Mouse (Mus musculus) limb, embryonic 14.5 days (tissue): Measurements from ENCODE around the gene Phactr2. TPM values are rescaled to one million over a fixed set of nuclear protein-coding genes. Genes with fewer than 3 reads are reported as not detected.

Experiments used
- ATAC-seq: fragments of 200-750 bp; cut with Nextera tagmentation; 2 replicates; pipeline ENCODE4 v1.8.0; 2017; ENCODE audit warnings: low read depth, moderate number of reproducible peaks, moderate TSS enrichment; ENCODE audit not compliant: low FRiP score
- DNase-seq: peaks from one replicate; pipeline ENCODE4 v3.0.0-alpha.2; 2015; ENCODE audit warnings: low spot score
- H3K27ac ChIP-seq: fragments of 300-500 bp; sonication (generic); replicated peaks from 2 replicates; pipeline ENCODE4 v1.5.1; 2014; ENCODE audit warnings: low read depth, mild to moderate bottlenecking, low read length, moderate library complexity, mixed read lengths
- H3K27me3 ChIP-seq: fragments of 300-500 bp; sonication (generic); 2 replicates; pipeline ENCODE4 v1.6.1; 2014; ENCODE audit warnings: low read length, mixed read lengths; ENCODE audit not compliant: control insufficient read depth, insufficient read depth
- H3K36me3 ChIP-seq: fragments of 300-500 bp; sonication (generic); 2 replicates; pipeline ENCODE4 v1.6.1; 2014; ENCODE audit warnings: mild to moderate bottlenecking, low read length, moderate library complexity, mixed read lengths; ENCODE audit not compliant: control insufficient read depth, insufficient read depth
- H3K4me1 ChIP-seq: fragments of 300-500 bp; sonication (generic); 2 replicates; pipeline ENCODE4 v1.6.1; 2014; ENCODE audit warnings: antibody characterized with exemption, low read length, mixed read lengths; ENCODE audit not compliant: control insufficient read depth, insufficient read depth
- H3K4me2 ChIP-seq: fragments of 300-500 bp; sonication (generic); replicated peaks from 2 replicates; pipeline ENCODE4 v1.6.1; 2014; ENCODE audit warnings: low read depth, mild to moderate bottlenecking, low read length, moderate library complexity; ENCODE audit not compliant: severe bottlenecking
- H3K4me3 ChIP-seq: fragments of 300-500 bp; sonication (generic); replicated peaks from 2 replicates; pipeline ENCODE4 v1.5.1; 2014; ENCODE audit warnings: low read length
- H3K9ac ChIP-seq: fragments of 300-500 bp; sonication (generic); 2 replicates; pipeline ENCODE4 v1.6.1; 2014; ENCODE audit warnings: mild to moderate bottlenecking, low read depth, low read length, moderate library complexity; ENCODE audit not compliant: severe bottlenecking
- H3K9me3 ChIP-seq: fragments of 300-500 bp; sonication (generic); 2 replicates; pipeline ENCODE4 v1.6.1; 2016; ENCODE audit warnings: low read length; ENCODE audit not compliant: control insufficient read depth
- POLR2A ChIP-seq: fragments of 200-500 bp; IDR thresholded peaks from 2 replicates; pipeline ENCODE4 v1.8.0; 2012; ENCODE audit warnings: inconsistent platforms, mild to moderate bottlenecking, moderate library complexity, borderline replicate concordance; ENCODE audit not compliant: insufficient read depth, insufficient read length; ENCODE audit errors: extremely low read depth
- WGBS: fragments of 180-500 bp; shearing (Covaris S2); extraction: QIAGEN DNeasy Blood & Tissue Kit; methylation state at CpG from one replicate; pipeline ENCODE4 v1.1.7; 2014; 5-methylcytosine and 5-hydroxymethylcytosine counted together
- polyA plus RNA-seq, 2 experiments: library from polyadenylated mRNA; depleted of rRNA in 1 of 2; stranded (reverse) in 1 of 2; unstranded in 1 of 2; fragments of >200 nt; fragmentation: Nextera tagmentation in 1 of 2; extraction: Ambion mirVana in 1 of 2; gene quantifications; 2 replicates each; pipeline versions ENCODE4 v1.2.1 to v1.2.3; 2012 to 2014

Gene Phactr2
- polyA plus RNA-seq, 2 experiments = 20.0 to 36.5 TPM

DNA sequence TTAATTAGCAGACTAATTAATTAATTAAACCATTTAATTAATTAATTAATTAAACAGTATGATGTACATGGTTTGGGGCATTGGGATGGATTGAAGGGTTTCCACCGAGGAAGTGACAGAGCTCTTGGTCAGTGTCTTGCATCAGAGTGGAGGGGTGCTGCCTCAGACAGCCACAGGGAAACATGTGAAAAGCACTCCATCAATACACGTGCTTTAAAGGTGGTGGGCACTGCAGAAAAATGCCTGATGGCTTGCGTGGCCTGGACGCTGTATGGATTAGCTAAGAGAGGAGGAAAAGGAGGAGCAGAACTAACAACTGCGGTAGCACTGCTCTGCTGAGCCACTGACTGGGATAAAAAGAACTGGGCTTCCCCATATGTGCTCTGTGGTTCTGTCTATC lies 237.3 kb downstream of the Phactr2 start:
- Histone ChIP-seq H3K27me3 (no peaks in the 10 kb centered on the region), H3K27ac (no peak overlapping the region), H3K36me3 (peaks cover 8% of the 10 kb centered on the region), H3K9ac (no peak overlapping the region), H3K9me3 (no peaks in the 10 kb centered on the region), H3K4me1 (no peaks in the 10 kb centered on the region), H3K4me3 (no peak overlapping the region), H3K4me2 (no peak overlapping the region)
- no peak for ATAC-seq
- WGBS = 88% methylated on average over 5 of the region's 5 CpGs
- no peak for DNase-seq
- no peak for TF ChIP-seq POLR2A

DNA sequence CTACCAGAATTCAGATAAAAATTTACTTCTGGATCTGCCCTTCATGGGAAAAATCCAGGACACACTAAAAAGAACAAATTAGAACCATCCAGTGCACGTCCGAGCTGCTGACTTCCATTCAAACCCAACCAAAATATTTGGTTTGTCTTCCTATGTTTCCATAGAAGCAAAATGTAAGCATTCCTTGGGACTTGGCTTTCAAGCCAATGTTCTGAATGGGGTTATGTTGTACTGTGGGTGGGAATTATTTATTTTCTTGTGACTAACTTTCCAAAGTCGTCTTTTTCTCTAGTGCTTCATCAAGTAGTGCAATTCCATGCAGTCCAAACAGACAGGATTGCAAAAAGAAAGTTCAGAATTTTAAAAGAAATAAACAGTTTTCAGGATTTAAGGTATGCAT lies 239.7 kb downstream of the Phactr2 start:
- WGBS = 72% methylated on average over 3 of the region's 3 CpGs
- no peaks in the 10 kb centered on the region for H3K27me3 ChIP-seq
- H3K4me2 ChIP-seq = no peak overlapping the region
- ATAC-seq (no peak), DNase-seq (no peak)
- no peak overlapping the region for H3K9ac ChIP-seq
- TF ChIP-seq POLR2A = no peak
- no peak overlapping the region for H3K27ac ChIP-seq
- no peaks in the 10 kb centered on the region for H3K9me3 ChIP-seq
- peaks cover 18% of the 10 kb centered on the region for H3K36me3 ChIP-seq
- H3K4me3 ChIP-seq = no peak overlapping the region
- H3K4me1 ChIP-seq = no peaks in the 10 kb centered on the region

DNA sequence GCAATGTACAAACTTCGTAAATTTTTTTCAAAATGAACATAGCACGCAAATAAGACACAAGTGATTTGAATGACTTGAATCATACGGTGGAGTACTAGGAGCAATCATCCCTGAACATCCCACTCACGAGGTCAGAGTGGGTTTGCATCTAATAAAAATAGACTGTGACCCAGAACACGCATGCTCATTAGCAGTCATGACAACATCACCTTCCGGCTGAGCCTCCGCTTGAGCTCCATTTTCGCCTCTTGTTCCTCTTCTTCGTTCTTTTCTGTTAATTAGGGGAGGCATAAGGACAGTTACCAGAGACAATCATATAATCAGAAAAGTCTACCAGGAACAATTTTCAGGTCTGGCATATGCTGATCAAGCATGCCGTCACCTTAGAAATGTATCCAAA lies 240.3 kb downstream of the Phactr2 start:
- peaks cover 16% of the 10 kb centered on the region for H3K36me3 ChIP-seq
- H3K27me3 ChIP-seq = no peaks in the 10 kb centered on the region
- no peak overlapping the region for H3K27ac ChIP-seq
- DNase-seq (no peak), ATAC-seq (no peak)
- H3K9me3 ChIP-seq = no peaks in the 10 kb centered on the region
- no peaks in the 10 kb centered on the region for H3K4me1 ChIP-seq
- H3K4me2 ChIP-seq = no peak overlapping the region
- WGBS = 83% methylated on average over 10 of the region's 10 CpGs
- H3K9ac ChIP-seq = no peak overlapping the region
- no peak for TF ChIP-seq POLR2A
- H3K4me3 ChIP-seq = no peak overlapping the region

DNA sequence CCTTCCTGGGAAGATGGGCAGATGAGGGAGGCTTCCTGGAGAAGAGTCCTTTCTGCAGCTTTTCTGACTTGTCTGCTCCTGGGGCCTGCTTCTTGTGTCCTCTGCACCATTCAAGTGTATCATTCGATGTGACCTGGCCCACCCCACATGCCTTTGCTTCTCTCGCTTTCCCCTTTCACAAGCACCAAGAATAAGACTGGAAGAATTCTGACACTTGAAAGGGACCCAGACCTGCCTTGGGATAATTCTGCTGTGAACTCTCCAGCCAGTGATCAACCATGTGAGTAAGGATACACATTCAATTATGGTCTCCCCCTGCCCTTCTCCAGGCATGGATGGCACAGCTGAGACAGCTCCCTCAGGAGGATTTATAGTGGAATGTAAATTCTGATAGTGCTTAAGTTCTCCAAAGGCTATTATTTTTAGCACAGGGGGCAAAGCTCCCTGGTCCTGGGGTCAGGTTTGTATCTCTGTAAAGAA lies 241.0 kb downstream of the Phactr2 start:
- WGBS = 89% methylated on average over 2 of the region's 2 CpGs
- Histone ChIP-seq H3K27ac (no peak overlapping the region), H3K4me2 (no peak overlapping the region), H3K27me3 (no peaks in the 10 kb centered on the region), H3K4me1 (no peaks in the 10 kb centered on the region), H3K4me3 (no peak overlapping the region), H3K36me3 (peaks cover 14% of the 10 kb centered on the region), H3K9ac (no peak overlapping the region), H3K9me3 (no peaks in the 10 kb centered on the region)
- TF ChIP-seq POLR2A = no peak
- no peak for DNase-seq
- ATAC-seq = no peak

DNA sequence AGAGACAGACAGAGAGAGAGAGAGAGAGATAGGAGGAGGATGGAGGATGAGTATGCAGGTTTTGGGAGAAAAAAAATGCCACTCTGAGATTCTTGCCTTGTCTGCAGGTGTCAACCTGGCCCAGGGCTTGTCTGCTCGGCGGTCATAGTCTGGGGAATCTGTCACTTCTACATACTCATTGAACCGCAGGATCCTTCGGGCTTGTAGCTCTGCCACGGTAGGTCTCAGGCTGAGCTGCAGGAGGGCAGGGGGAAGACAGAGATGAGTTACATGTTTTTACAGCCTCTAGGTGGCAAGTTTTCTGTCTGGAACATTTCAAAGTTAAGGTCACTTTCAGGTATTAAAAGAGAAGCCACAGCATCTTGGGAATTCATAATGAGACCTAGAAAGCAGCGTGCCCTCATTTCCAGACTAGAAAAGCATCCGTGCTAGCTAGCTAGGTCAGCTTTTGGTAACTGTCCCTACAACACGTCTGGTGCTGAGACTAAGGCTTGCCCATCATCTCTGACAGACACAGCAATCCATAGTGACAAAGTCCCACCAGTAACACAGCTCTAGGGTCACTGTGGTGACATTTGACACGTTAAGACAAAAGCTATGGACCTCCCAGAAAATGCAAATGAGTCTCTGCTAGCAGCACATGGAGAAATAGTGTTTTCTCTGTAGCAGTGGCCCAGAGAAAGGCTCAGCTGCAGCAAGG lies 241.6 kb downstream of the Phactr2 start:
- Histone ChIP-seq H3K9ac (no peak overlapping the region), H3K4me1 (no peaks in the 10 kb centered on the region), H3K9me3 (no peaks in the 10 kb centered on the region), H3K27ac (no peak overlapping the region), H3K27me3 (no peaks in the 10 kb centered on the region), H3K4me2 (no peak overlapping the region), H3K4me3 (no peak overlapping the region), H3K36me3 (peaks cover 17% of the 10 kb centered on the region)
- DNase-seq = no peak
- no peak for TF ChIP-seq POLR2A
- ATAC-seq = no peak
- 59% methylated on average over 9 of the region's 9 CpGs for whole genome bisulfite sequencing
